Mouse (Mus musculus) forebrain, embryonic 11.5 days (tissue): ENCODE measurements around the gene Selenof. TPM values are rescaled to one million over a fixed set of nuclear protein-coding genes. Genes with fewer than 3 reads are reported as not detected.

ENCODE experiments used
- polyA plus RNA-seq: library from polyadenylated mRNA; unstranded; fragments of >200 nt; fragmentation: Nextera tagmentation; extraction: Ambion mirVana; gene quantifications from 2 replicates; pipeline ENCODE4 v1.2.1, GENCODE M21; 2014

Selenof gene
- polyA plus RNA-seq, 1 experiment from 2014 or later: 409 TPM

Other genes starting within 250 kb of the Selenof start
- 25.3 and 26.8 TPM in 2 replicates for gene Hs2st1, start 123 bp upstream of the Selenof start, polyA plus RNA-seq
- 80.0 and 82.3 TPM in 2 replicates for gene Sh3glb1, start 150.0 kb downstream of the Selenof start, polyA plus RNA-seq
- gene Clca3a1, start 190.7 kb downstream of the Selenof start, polyA plus RNA-seq: 0.04 TPM in 1 of 2 replicates, not detected in the other
- gene Clca3a2, start 249.2 kb downstream of the Selenof start, polyA plus RNA-seq: not detected in 2 replicates